Mouse (Mus musculus): ENCODE measurements at regions not wholly inside any gene's neighbourhood (a gene's known extent, or its start where the extent isn't known, plus 50 kb on each side); places are given as distances from the start of the nearest gene placed in this dataset.

- Histone ChIP-seq H3K27me3 (ENCODE audit: control insufficient read depth, insufficient read depth, insufficient read length) (peaks cover 19% of the 10 kb centered on the region), H3K36me3 (ENCODE audit: control insufficient read depth, insufficient read depth) (no peaks in the 10 kb centered on the region), H3K4me3 (ENCODE audit: insufficient read depth, poor library complexity, severe bottlenecking) (no peak overlapping the region), H3K79me2 (ENCODE audit: control insufficient read depth, insufficient read depth) (no peaks in the 10 kb centered on the region), H3ac (ENCODE audit: control insufficient read depth, insufficient read length, low read depth) (no peak overlapping the region), H3K79me3 (ENCODE audit: low read depth) (no peaks in the 10 kb centered on the region)
- no peak for TF ChIP-seq MYOD1 (IDR thresholded peaks at IDR 0.05; ENCODE audit: control insufficient read depth, insufficient read length, low read depth)
- TF ChIP-seq MYOG (IDR thresholded peaks at IDR 0.05; ENCODE audit: control insufficient read depth, extremely low read depth, insufficient read length) = no peak
- TF ChIP-seq CEBPB (IDR thresholded peaks at IDR 0.05; ENCODE audit: low read depth) = no peak
- TF ChIP-seq USF1 (IDR thresholded peaks at IDR 0.05; ENCODE audit: low read depth) = no peak
- TF ChIP-seq FOSL1 (IDR thresholded peaks at IDR 0.05; ENCODE audit: insufficient read depth, low read length, poor library complexity, severe bottlenecking) = no peak
Measured at GRCm38 (mm10) chr5:118326837-118327541, 82.0 kb downstream of the 2410131K14Rik start.

- TF ChIP-seq FOSL1 (IDR thresholded peaks at IDR 0.05; ENCODE audit: insufficient read depth, low read length, poor library complexity, severe bottlenecking) = no peak
- TF ChIP-seq MYOG (IDR thresholded peaks at IDR 0.05; ENCODE audit: control insufficient read depth, extremely low read depth, insufficient read length) = no peak
- no peak for TF ChIP-seq CTCF (IDR thresholded peaks at IDR 0.05; ENCODE audit: control insufficient read depth, insufficient read depth, insufficient read length)
- no peak for TF ChIP-seq MYOD1 (IDR thresholded peaks at IDR 0.05; ENCODE audit: control insufficient read depth, insufficient read length, low read depth)
- no peak for TF ChIP-seq MAX (IDR thresholded peaks at IDR 0.05)
- no peak for TF ChIP-seq CEBPB (IDR thresholded peaks at IDR 0.05; ENCODE audit: low read depth)
- no peak for TF ChIP-seq USF1 (IDR thresholded peaks at IDR 0.05; ENCODE audit: low read depth)
- H3K4me3 ChIP-seq (ENCODE audit: insufficient read depth, poor library complexity, severe bottlenecking) = no peak overlapping the region
Measured at GRCm38 (mm10) chr5:118327961-118328712, 83.1 kb downstream of the 2410131K14Rik start.

GRCm38 (mm10) chr5:118329143-118329542 lies 84.1 kb downstream of the 2410131K14Rik start:
- Histone ChIP-seq H3K27me3 (ENCODE audit: control insufficient read depth, insufficient read depth, insufficient read length) (peaks cover 13% of the 10 kb centered on the region), H3K4me3 (ENCODE audit: insufficient read depth, poor library complexity, severe bottlenecking) (no peak overlapping the region), H3K79me2 (ENCODE audit: control insufficient read depth, insufficient read depth) (no peaks in the 10 kb centered on the region), H3ac (ENCODE audit: control insufficient read depth, insufficient read length, low read depth) (no peak overlapping the region), H3K36me3 (ENCODE audit: control insufficient read depth, insufficient read depth) (no peaks in the 10 kb centered on the region), H3K79me3 (ENCODE audit: low read depth) (no peaks in the 10 kb centered on the region)
- TF ChIP-seq MYOD1 (IDR thresholded peaks at IDR 0.05; ENCODE audit: control insufficient read depth, insufficient read length, low read depth) (no peak), CTCF (IDR thresholded peaks at IDR 0.05; ENCODE audit: control insufficient read depth, insufficient read depth, insufficient read length) (no peak), MAX (IDR thresholded peaks at IDR 0.05) (no peak), MYOG (IDR thresholded peaks at IDR 0.05; ENCODE audit: control insufficient read depth, extremely low read depth, insufficient read length) (no peak), FOSL1 (IDR thresholded peaks at IDR 0.05; ENCODE audit: insufficient read depth, low read length, poor library complexity, severe bottlenecking) (no peak), CEBPB (IDR thresholded peaks at IDR 0.05; ENCODE audit: low read depth) (no peak), USF1 (IDR thresholded peaks at IDR 0.05; ENCODE audit: low read depth) (no peak)

More at GRCm38 (mm10) chr5:118327961-118328712, 83.1 kb downstream of the 2410131K14Rik start:
- no peak overlapping the region for H3ac ChIP-seq (ENCODE audit: control insufficient read depth, insufficient read length, low read depth)
- H3K36me3 ChIP-seq (ENCODE audit: control insufficient read depth, insufficient read depth) = no peaks in the 10 kb centered on the region
- no peaks in the 10 kb centered on the region for H3K79me3 ChIP-seq (ENCODE audit: low read depth)
- H3K27me3 ChIP-seq (ENCODE audit: control insufficient read depth, insufficient read depth, insufficient read length) = peaks cover 13% of the 10 kb centered on the region
- no peaks in the 10 kb centered on the region for H3K79me2 ChIP-seq (ENCODE audit: control insufficient read depth, insufficient read depth)

GRCm38 (mm10) chr5:118331286-118331607 lies 86.2 kb downstream of the 2410131K14Rik start:
- Histone ChIP-seq H3ac (ENCODE audit: control insufficient read depth, insufficient read length, low read depth) (no peak overlapping the region), H3K27me3 (ENCODE audit: control insufficient read depth, insufficient read depth, insufficient read length) (peaks cover 9% of the 10 kb centered on the region), H3K4me3 (ENCODE audit: insufficient read depth, poor library complexity, severe bottlenecking) (no peak overlapping the region), H3K36me3 (ENCODE audit: control insufficient read depth, insufficient read depth) (no peaks in the 10 kb centered on the region), H3K79me3 (ENCODE audit: low read depth) (no peaks in the 10 kb centered on the region), H3K79me2 (ENCODE audit: control insufficient read depth, insufficient read depth) (no peaks in the 10 kb centered on the region)
- peak; percentile 36 for TF ChIP-seq USF1 (IDR thresholded peaks at IDR 0.05; ENCODE audit: low read depth)
- no peak for TF ChIP-seq MYOG (IDR thresholded peaks at IDR 0.05; ENCODE audit: control insufficient read depth, extremely low read depth, insufficient read length)

- peaks cover 6% of the 10 kb centered on the region for H3K27me3 ChIP-seq (ENCODE audit: control insufficient read depth, insufficient read depth, insufficient read length)
- H3K79me3 ChIP-seq (ENCODE audit: low read depth) = no peaks in the 10 kb centered on the region
- no peaks in the 10 kb centered on the region for H3K79me2 ChIP-seq (ENCODE audit: control insufficient read depth, insufficient read depth)
- no peak overlapping the region for H3ac ChIP-seq (ENCODE audit: control insufficient read depth, insufficient read length, low read depth)
- H3K4me3 ChIP-seq (ENCODE audit: insufficient read depth, poor library complexity, severe bottlenecking) = no peak overlapping the region
- TF ChIP-seq USF1 (IDR thresholded peaks at IDR 0.05; ENCODE audit: low read depth) = no peak
- TF ChIP-seq CTCF (IDR thresholded peaks at IDR 0.05; ENCODE audit: control insufficient read depth, insufficient read depth, insufficient read length) = peak; percentile 51
- no peaks in the 10 kb centered on the region for H3K36me3 ChIP-seq (ENCODE audit: control insufficient read depth, insufficient read depth)
Measured at GRCm38 (mm10) chr5:118331608-118332394, 86.8 kb downstream of the 2410131K14Rik start.

All from C2C12 (cell line).